Mouse (Mus musculus): Measurements from ENCODE around the gene Zfp981.
"Not testable (repeated sequence)": the region's sequence is repeated elsewhere in the genome, so short reads cannot be mapped to it uniquely, and the experiment has no call there.

Zfp981 gene

GRCm38 (mm10) chr4:146501727-146502126 is at the start of gene Zfp981:
TSS of gene Zfp981 (plus strand) at chr4:146502027.
- DNase-seq (ENCODE audit: low read depth), result not testable (repeated sequence)

GRCm38 (mm10) chr4:146452576-146452975 is 49.3 kb upstream of the Zfp981 start:
- DNase-seq (ENCODE audit: low read depth), result not testable (repeated sequence)

GRCm38 (mm10) chr4:146454170-146454569 is 47.7 kb upstream of the Zfp981 start:
- not testable (repeated sequence) for DNase-seq (ENCODE audit: low read depth)

GRCm38 (mm10) chr4:146454896-146455295 is 46.9 kb upstream of the Zfp981 start:
- DNase-seq (ENCODE audit: low read depth), result no peak

GRCm38 (mm10) chr4:146455321-146455721 is 46.5 kb upstream of the Zfp981 start:
- DNase-seq (ENCODE audit: low read depth), result no peak

- no peak for DNase-seq (ENCODE audit: low read depth)
Observed at GRCm38 (mm10) chr4:146456061-146456726, 45.6 kb upstream of the Zfp981 start.

- DNase-seq (ENCODE audit: low read depth), result no peak
Observed at GRCm38 (mm10) chr4:146457126-146457525, 44.7 kb upstream of the Zfp981 start.

GRCm38 (mm10) chr4:146457720-146458119 is 44.1 kb upstream of the Zfp981 start:
- DNase-seq (ENCODE audit: low read depth), result no peak

GRCm38 (mm10) chr4:146459822-146460221 is 42.0 kb upstream of the Zfp981 start:
- not testable (repeated sequence) for DNase-seq (ENCODE audit: low read depth)

- not testable (repeated sequence) for DNase-seq (ENCODE audit: low read depth)
Observed at GRCm38 (mm10) chr4:146460685-146461084, 41.1 kb upstream of the Zfp981 start.

- DNase-seq (ENCODE audit: low read depth), result not testable (repeated sequence)
Observed at GRCm38 (mm10) chr4:146463649-146464351, 38.0 kb upstream of the Zfp981 start.

- DNase-seq (ENCODE audit: low read depth), result not testable (repeated sequence)
Observed at GRCm38 (mm10) chr4:146469984-146470383, 31.8 kb upstream of the Zfp981 start.

- DNase-seq (ENCODE audit: low read depth), result not testable (repeated sequence)
Observed at GRCm38 (mm10) chr4:146474181-146474580, 27.6 kb upstream of the Zfp981 start.

GRCm38 (mm10) chr4:146474716-146475676 is 26.8 kb upstream of the Zfp981 start:
- DNase-seq (ENCODE audit: low read depth), result not testable (repeated sequence)

- DNase-seq (ENCODE audit: low read depth), result not testable (repeated sequence)
Observed at GRCm38 (mm10) chr4:146476260-146476659, 25.6 kb upstream of the Zfp981 start.

- DNase-seq (ENCODE audit: low read depth), result not testable (repeated sequence)
Observed at GRCm38 (mm10) chr4:146476959-146477358, 24.9 kb upstream of the Zfp981 start.

GRCm38 (mm10) chr4:146480376-146481096 is 21.3 kb upstream of the Zfp981 start:
- DNase-seq (ENCODE audit: low read depth), result not testable (repeated sequence)

- DNase-seq (ENCODE audit: low read depth), result not testable (repeated sequence)
Observed at GRCm38 (mm10) chr4:146482546-146482945, 19.3 kb upstream of the Zfp981 start.

- DNase-seq (ENCODE audit: low read depth), result not testable (repeated sequence)
Observed at GRCm38 (mm10) chr4:146483571-146484280, 18.1 kb upstream of the Zfp981 start.

- not testable (repeated sequence) for DNase-seq (ENCODE audit: low read depth)
Observed at GRCm38 (mm10) chr4:146484676-146485075, 17.2 kb upstream of the Zfp981 start.
